Mouse (Mus musculus) liver, postnatal 0 days (tissue): Measurements from ENCODE around the gene Cgn. TPM values are rescaled to one million over a fixed set of nuclear protein-coding genes. Genes with fewer than 3 reads are reported as not detected.
A peak's percentile ranks its signal among the peaks of the same experiment; 100 is the strongest.
"Not testable (repeated sequence)": the region's sequence is repeated elsewhere in the genome, so short reads cannot be mapped to it uniquely, and the experiment has no call there.

ENCODE experiments used
- ATAC-seq: fragments of 200-750 bp; cut with Nextera tagmentation; 2 replicates; pipeline ENCODE4 v1.8.0; 2017; ENCODE audit warnings: mild to moderate bottlenecking, moderate library complexity
- DNase-seq: peaks from one replicate; pipeline ENCODE4 v3.0.0-alpha.2; 2016
- H3K27ac ChIP-seq: fragments of 300-500 bp; sonication (generic); 2 replicates; pipeline ENCODE4 v1.5.1; 2014; ENCODE audit warnings: antibody characterized with exemption, moderate library complexity, mild to moderate bottlenecking, low read depth
- H3K27me3 ChIP-seq: fragments of 300-500 bp; sonication (generic); 2 replicates; pipeline ENCODE4 v1.6.1; 2014; ENCODE audit warnings: low read length, control low read depth, mixed read lengths; ENCODE audit not compliant: insufficient read depth
- H3K36me3 ChIP-seq: fragments of 300-500 bp; sonication (generic); replicated peaks from 2 replicates; pipeline ENCODE4 v1.6.1; 2014; ENCODE audit warnings: mild to moderate bottlenecking, control low read depth, low read length, moderate library complexity, mixed read lengths; ENCODE audit not compliant: insufficient read depth
- H3K4me1 ChIP-seq: fragments of 300-500 bp; sonication (generic); 2 replicates; pipeline ENCODE4 v1.6.1; 2014; ENCODE audit warnings: antibody characterized with exemption, mild to moderate bottlenecking, control low read depth; ENCODE audit not compliant: insufficient read depth
- H3K4me2 ChIP-seq: fragments of 300-500 bp; sonication (generic); 2 replicates; pipeline ENCODE4 v1.6.1; 2014; ENCODE audit warnings: low read depth, mild to moderate bottlenecking, low read length, moderate library complexity, mixed read lengths
- H3K4me3 ChIP-seq: fragments of 300-500 bp; sonication (generic); 2 replicates; pipeline ENCODE4 v1.5.1; 2014; ENCODE audit warnings: low read depth, low read length
- H3K9ac ChIP-seq: fragments of 300-500 bp; sonication (generic); replicated peaks from 2 replicates; pipeline ENCODE4 v1.6.1; 2014; ENCODE audit warnings: mild to moderate bottlenecking, moderate library complexity
- H3K9me3 ChIP-seq: fragments of 300-500 bp; sonication (generic); 2 replicates; pipeline ENCODE4 v1.6.1; 2016; ENCODE audit warnings: mild to moderate bottlenecking, control low read depth, low read length, mixed read lengths
- CTCF ChIP-seq: sonication (generic); IDR thresholded peaks from 2 replicates; pipeline ENCODE4 v1.5.1; 2016; ENCODE audit warnings: antibody characterized with exemption, low read depth
- EP300 ChIP-seq: IDR thresholded peaks from 2 replicates; pipeline ENCODE4 v1.6.1; 2016; ENCODE audit warnings: antibody characterized with exemption, low read depth, mild to moderate bottlenecking
- WGBS: fragments of 180-500 bp; shearing (Covaris S2); extraction: QIAGEN DNeasy Blood & Tissue Kit; methylation state at CpG from one replicate; pipeline ENCODE4 v1.1.7; 2014; ENCODE audit not compliant: insufficient replicate concordance; 5-methylcytosine and 5-hydroxymethylcytosine counted together
- polyA plus RNA-seq: library from polyadenylated mRNA; unstranded; fragments of >200 nt; fragmentation: Nextera tagmentation; extraction: Ambion mirVana; gene quantifications from 2 replicates; pipeline ENCODE4 v1.2.1, GENCODE M21; 2015

Gene Cgn
- polyA plus RNA-seq, 1 experiment from 2014 or later, result 8.7 TPM

- Histone ChIP-seq H3K4me3 (no peak overlapping the region), H3K36me3 (no peaks in the 10 kb centered on the region), H3K4me2 (no peak overlapping the region), H3K27ac (no peak overlapping the region), H3K9ac (no peak overlapping the region), H3K9me3 (no peaks in the 10 kb centered on the region), H3K27me3 (no peaks in the 10 kb centered on the region), H3K4me1 (no peaks in the 10 kb centered on the region)
- WGBS, result 93% methylated on average over 17 of the region's 17 CpGs
- TF ChIP-seq EP300 (no peak), CTCF (0 out of 2 replicates have a peak, but pooled peaks have one; percentile 25)
- DNase-seq, result no peak
- no peak for ATAC-seq
Measured at GRCm38 (mm10) chr3:94745691-94746090, 40.6 kb downstream of the Cgn start.

GRCm38 (mm10) chr3:94723637-94724036 is 62.7 kb downstream of the Cgn start:
- not testable (repeated sequence) for ATAC-seq, H3K9ac ChIP-seq, DNase-seq, H3K27ac ChIP-seq, H3K4me3 ChIP-seq, H3K4me1 ChIP-seq, H3K36me3 ChIP-seq, H3K9me3 ChIP-seq, H3K4me2 ChIP-seq, H3K27me3 ChIP-seq
- peak; percentile 52 for TF ChIP-seq CTCF
- 25% methylated on average over 2 of the region's 2 CpGs for WGBS

- not testable (repeated sequence) for H3K9ac ChIP-seq, H3K4me3 ChIP-seq, ATAC-seq, H3K9me3 ChIP-seq, H3K27ac ChIP-seq, H3K4me2 ChIP-seq, DNase-seq, H3K36me3 ChIP-seq, H3K4me1 ChIP-seq, H3K27me3 ChIP-seq
- WGBS, result 59% methylated on average over 1 of the region's 1 CpGs
Measured at GRCm38 (mm10) chr3:94718253-94718652, 68.0 kb downstream of the Cgn start.

- H3K36me3 ChIP-seq, H3K9me3 ChIP-seq, H3K4me1 ChIP-seq, DNase-seq, H3K9ac ChIP-seq, H3K27me3 ChIP-seq, H3K4me2 ChIP-seq, H3K27ac ChIP-seq, H3K4me3 ChIP-seq, ATAC-seq: not testable (repeated sequence)
- 83% methylated on average over 3 of the region's 3 CpGs for WGBS
Measured at GRCm38 (mm10) chr3:94713424-94713823, 72.9 kb downstream of the Cgn start.

GRCm38 (mm10) chr3:94710591-94710990 is 75.7 kb downstream of the Cgn start:
- not testable (repeated sequence) for H3K9me3 ChIP-seq, H3K4me1 ChIP-seq, H3K27ac ChIP-seq, H3K27me3 ChIP-seq, H3K9ac ChIP-seq, DNase-seq, ATAC-seq, H3K4me3 ChIP-seq, H3K4me2 ChIP-seq, H3K36me3 ChIP-seq

Other genes with a start within 250 kb of the Cgn start
- 9.9 and 10.1 TPM in 2 replicates for gene Snx27, start 203.8 kb downstream of the Cgn start, polyA plus RNA-seq
- not detected in 2 replicates for gene Gm10972, start 143.4 kb downstream of the Cgn start, polyA plus RNA-seq
- 7.5 and 8.1 TPM in 2 replicates for gene Tuft1, start 127.6 kb downstream of the Cgn start, polyA plus RNA-seq
- 35.1 and 39.9 TPM in 2 replicates for gene Selenbp2, start 92.9 kb downstream of the Cgn start, polyA plus RNA-seq
- 2.9 and 3.3 TPM in 2 replicates for gene Pogz, start 51.1 kb upstream of the Cgn start, polyA plus RNA-seq
- gene Psmb4, start 100.5 kb upstream of the Cgn start, polyA plus RNA-seq, result 172 and 174 TPM in 2 replicates
- 129 and 135 TPM in 2 replicates for gene Selenbp1, start 146.6 kb upstream of the Cgn start, polyA plus RNA-seq
- gene Rfx5, start 167.6 kb upstream of the Cgn start, polyA plus RNA-seq, result 1.1 and 1.2 TPM in 2 replicates
- 5.4 and 6.5 TPM in 2 replicates for gene Pi4kb, start 188.2 kb upstream of the Cgn start, polyA plus RNA-seq
- 3.7 and 5.3 TPM in 2 replicates for gene Zfp687, start 229.0 kb upstream of the Cgn start, polyA plus RNA-seq